Mouse (Mus musculus): ENCODE data around the gene 1700067K01Rik.

GRCm38 (mm10) chr8:84038015-84038414, 36.7 kb downstream of the 1700067K01Rik start:
- TF ChIP-seq CTCF (IDR thresholded peaks at IDR 0.05; ENCODE audit: extremely low read depth, insufficient read length, insufficient replicate concordance, low read depth, low read length): no peak
- TF ChIP-seq POLR2A (IDR thresholded peaks at IDR 0.05; ENCODE audit: low read depth, low read length): no peak

Measured in small intestine, adult 2 months (tissue).